ENCODE assay signal across 11 mouse cellular contexts in the genomic region with DNA sequence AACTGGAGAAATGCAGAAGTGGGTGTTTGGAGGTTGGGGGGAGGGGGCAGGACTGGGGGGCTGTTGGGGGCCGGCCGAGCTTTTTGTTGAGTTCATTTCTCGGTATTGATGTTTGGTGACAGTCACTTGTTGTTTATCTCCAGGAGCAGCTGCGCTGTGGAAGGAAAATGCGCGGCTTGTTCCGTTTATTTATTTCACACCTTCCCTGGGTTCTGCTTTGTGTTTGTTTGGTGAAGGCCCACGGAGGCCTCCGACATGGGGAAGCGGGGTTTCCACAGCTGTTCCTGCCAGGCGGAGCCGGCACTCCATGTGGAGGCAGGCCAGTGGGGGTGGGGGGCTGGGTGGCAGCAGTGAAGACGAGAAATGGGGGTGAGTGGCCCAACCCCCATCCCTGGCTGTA.
A peak's percentile ranks its signal among the peaks of the same experiment; 100 is the strongest.
DNase-seq lines count a peak whose midpoint lies in the region; ATAC-seq lines count a peak whose summit lies in the region.
"Had no signal": no experiment of that assay in that cellular context is flagged by ENCODE, and none has a peak within 500 bp of the region (broad histone marks: within the 10 kb centered on the region; RNA-seq: fewer than 3 reads in every experiment).

No protein-coding gene starts in this region.

- ATAC-seq in heart, embryonic 13.5 days (ENCODE audit: extremely low read depth, insufficient number of reproducible peaks, low FRiP score, low TSS enrichment): no peak
- no peak for ATAC-seq in limb, embryonic 12.5 days (ENCODE audit: insufficient number of reproducible peaks, insufficient read depth, low FRiP score, low TSS enrichment, low read depth)

- no peak for DNase-seq in heart, adult 18-20 months
- peak; percentile 36 to 44 for DNase-seq in right cerebral cortex, adult 2 months (ENCODE audit: low spot score in 2 of 2)
- no peak for DNase-seq in right cerebral cortex, postnatal 14 days
- DNase-seq in cerebellum, adult 8-10 months: no peak
- no peak for DNase-seq in T-cell, adult 2 months (ENCODE audit: low spot score)
- no peak for DNase-seq in kidney, adult 11 months
- DNase-seq: kidney, adult 2 months; liver had no signal

- peaks cover 25% of the 10 kb centered on the region for H3K4me1 ChIP-seq in heart, embryonic 13.5 days
- peaks cover 37% of the 10 kb centered on the region for H3K4me1 ChIP-seq in limb, embryonic 12.5 days (replicated peaks)

- H3K9me3 ChIP-seq in heart, embryonic 13.5 days: no peaks in the 10 kb centered on the region
- no peaks in the 10 kb centered on the region for H3K9me3 ChIP-seq in limb, embryonic 12.5 days
- H3K9me3 ChIP-seq: heart, embryonic 10.5 days had no signal

- H3K4me2 ChIP-seq in heart, embryonic 13.5 days: 0 out of 2 replicates have a peak overlapping the region, but pooled peaks have one; percentile 0
- peak overlapping the region; percentile 8; the same call in 1 of the 2 replicates for H3K4me2 ChIP-seq in limb, embryonic 12.5 days

- H3K27me3 ChIP-seq in heart, embryonic 13.5 days (replicated peaks): no peaks in the 10 kb centered on the region
- no peaks in the 10 kb centered on the region; the same call in 1 of the 2 replicates for H3K27me3 ChIP-seq in limb, embryonic 12.5 days

- no peak overlapping the region for H3K9ac ChIP-seq in heart, embryonic 13.5 days
- H3K9ac ChIP-seq in limb, embryonic 12.5 days (replicated peaks): no peak overlapping the region

- WGBS in heart, embryonic 13.5 days: 24% methylated on average over 13 of the region's 13 CpGs
- WGBS in limb, embryonic 12.5 days: 26% methylated on average over 13 of the region's 13 CpGs

- H3K27ac ChIP-seq in heart, embryonic 13.5 days (replicated peaks): no peak overlapping the region
- peak overlapping the region; percentile 12 for H3K27ac ChIP-seq in limb, embryonic 12.5 days
- H3K27ac ChIP-seq: heart, embryonic 10.5 days had no signal

- H3K4me3 ChIP-seq in heart, embryonic 13.5 days: no peak overlapping the region
- H3K4me3 ChIP-seq in limb, embryonic 12.5 days (replicated peaks): no peak overlapping the region
- H3K4me3 ChIP-seq: heart, embryonic 10.5 days had no signal

- H3K36me3 ChIP-seq in heart, embryonic 13.5 days: peaks cover 22% of the 10 kb centered on the region
- peaks cover 27% of the 10 kb centered on the region for H3K36me3 ChIP-seq in limb, embryonic 12.5 days

Comparison
In these comparisons a context has a peak if more than half of its experiments do, and no peak if none do; other contexts are left out.
1. DNase-seq: peak in right cerebral cortex, adult 2 months (2 of 2); none in heart, adult 18-20 months (0 of 2), right cerebral cortex, postnatal 14 days (single experiment), cerebellum, adult 8-10 months (single experiment), T-cell, adult 2 months (single experiment) and kidney, adult 11 months (single experiment).